Mouse (Mus musculus): ENCODE data around the gene Chd2.

DNA sequence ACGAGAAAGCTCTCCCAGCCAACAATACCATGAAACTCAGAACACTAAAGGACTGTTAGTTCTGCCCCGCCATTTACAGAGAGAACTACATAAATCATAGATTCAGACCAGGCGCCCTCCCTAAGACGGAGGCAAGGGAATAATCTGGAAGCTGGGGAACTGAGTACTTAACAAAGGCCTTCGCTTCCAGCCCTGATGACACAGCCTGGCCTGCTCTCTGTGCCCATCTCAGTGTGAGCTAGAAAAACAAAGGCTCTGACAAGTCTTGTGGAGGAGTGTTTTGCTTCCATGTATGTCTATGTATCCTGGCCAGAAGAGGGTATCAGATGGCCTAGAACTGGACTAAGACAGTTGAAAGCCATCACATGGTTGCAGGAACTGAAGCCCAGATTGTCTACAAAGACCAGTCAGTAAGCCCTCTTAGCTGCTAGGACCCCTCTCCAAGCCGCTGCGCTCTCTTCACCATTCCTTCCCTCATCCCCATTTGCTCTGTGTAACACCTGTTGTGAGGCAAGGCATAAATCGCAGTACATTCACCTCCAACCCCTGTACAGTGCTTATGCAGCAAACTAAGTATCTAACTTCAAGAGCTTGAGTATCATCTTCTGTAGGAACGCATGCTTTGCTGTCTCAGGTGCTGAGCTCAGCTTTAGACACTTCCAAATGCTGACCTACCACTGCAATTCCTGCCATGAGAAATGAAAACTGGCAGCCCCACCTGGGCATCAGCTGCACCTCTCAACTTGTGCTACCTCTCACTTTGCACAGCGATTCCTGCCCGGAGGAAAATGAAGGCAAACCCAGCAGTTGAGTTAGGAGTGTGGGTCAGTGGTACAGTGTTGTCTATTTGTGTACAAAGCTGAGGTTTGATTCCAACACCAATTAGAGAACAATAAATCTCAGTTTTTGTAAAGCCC is 20.1 kb downstream of the Chd2 start:
- 0 out of 2 replicates have a peak, but pooled peaks have one; percentile 21 for TF ChIP-seq POLR2AphosphoS5 (IDR thresholded peaks at IDR 0.05; ENCODE audit: insufficient replicate concordance, low read depth, low read length)
- no peak for TF ChIP-seq CTCF (IDR thresholded peaks at IDR 0.05; ENCODE audit: low read depth, low read length)

Data from G1E (cell line).